Mouse (Mus musculus) midbrain, embryonic 13.5 days (tissue): ENCODE measurements at regions not wholly inside any gene's neighbourhood (a gene's known extent, or its start where the extent isn't known, plus 50 kb on each side); places are given as distances from the start of the nearest gene placed in this dataset.

Source experiments
- ATAC-seq: fragments of 200-750 bp; cut with Nextera tagmentation; 2 replicates; pipeline ENCODE4 v1.8.0; 2017; ENCODE audit warnings: mild to moderate bottlenecking, moderate TSS enrichment, moderate library complexity
- H3K27ac ChIP-seq: fragments of 300-500 bp; sonication (generic); 2 replicates; pipeline ENCODE4 v1.5.1; 2015; ENCODE audit warnings: inconsistent platforms, mild to moderate bottlenecking, moderate library complexity
- H3K27me3 ChIP-seq: fragments of 300-500 bp; sonication (generic); 2 replicates; pipeline ENCODE4 v1.6.1; 2015; ENCODE audit warnings: mild to moderate bottlenecking, inconsistent platforms
- H3K36me3 ChIP-seq: fragments of 300-500 bp; sonication (generic); 2 replicates; pipeline ENCODE4 v1.6.1; 2015; ENCODE audit warnings: mild to moderate bottlenecking, inconsistent platforms
- H3K4me1 ChIP-seq: fragments of 300-500 bp; sonication (generic); replicated peaks from 2 replicates; pipeline ENCODE4 v1.6.1; 2015; ENCODE audit warnings: inconsistent platforms
- H3K4me2 ChIP-seq: fragments of 300-500 bp; sonication (generic); replicated peaks from 2 replicates; pipeline ENCODE4 v1.6.1; 2015; ENCODE audit warnings: moderate library complexity, mild to moderate bottlenecking, inconsistent platforms
- H3K4me3 ChIP-seq: fragments of 300-500 bp; sonication (generic); replicated peaks from 2 replicates; pipeline ENCODE4 v1.5.1; 2015; ENCODE audit warnings: mild to moderate bottlenecking, inconsistent platforms
- H3K9ac ChIP-seq: fragments of 300-500 bp; sonication (generic); replicated peaks from 2 replicates; pipeline ENCODE4 v1.6.1; 2015; ENCODE audit warnings: mild to moderate bottlenecking, inconsistent platforms
- H3K9me3 ChIP-seq: fragments of 300-500 bp; sonication (generic); 2 replicates; pipeline ENCODE4 v1.6.1; 2016; ENCODE audit warnings: mild to moderate bottlenecking, inconsistent platforms
- WGBS: fragments of 180-500 bp; shearing (Covaris S2); methylation state at CpG from one replicate; pipeline ENCODE4 v1.1.7; 2015; 5-methylcytosine and 5-hydroxymethylcytosine counted together

DNA sequence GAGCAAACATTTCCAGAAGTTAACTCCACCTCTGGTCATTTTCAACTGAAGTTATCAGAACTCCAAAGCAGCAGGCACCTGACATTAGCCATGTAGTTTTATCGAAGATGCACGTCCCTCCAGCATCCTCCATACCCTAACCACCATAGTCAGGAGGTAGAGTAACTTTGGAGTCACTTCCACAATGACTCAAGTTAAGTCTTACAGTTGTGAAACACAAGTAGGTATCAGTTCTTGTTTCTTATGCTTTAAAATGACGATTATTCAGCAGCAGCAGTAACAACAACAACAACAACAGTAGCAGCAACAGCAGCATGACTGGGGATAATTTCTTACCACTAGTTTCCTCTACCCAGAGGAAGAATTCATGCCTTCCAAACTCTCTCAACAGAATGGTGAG is 51.3 kb upstream of the Tank start:
- H3K4me2 ChIP-seq: no peak overlapping the region
- no peak overlapping the region for H3K27ac ChIP-seq
- 94% methylated on average over 3 of the region's 3 CpGs for WGBS
- no peaks in the 10 kb centered on the region for H3K27me3 ChIP-seq
- no peak overlapping the region for H3K9ac ChIP-seq
- no peak for ATAC-seq
- no peaks in the 10 kb centered on the region for H3K4me1 ChIP-seq
- H3K36me3 ChIP-seq: no peaks in the 10 kb centered on the region
- H3K4me3 ChIP-seq: no peak overlapping the region
- H3K9me3 ChIP-seq: no peaks in the 10 kb centered on the region

DNA sequence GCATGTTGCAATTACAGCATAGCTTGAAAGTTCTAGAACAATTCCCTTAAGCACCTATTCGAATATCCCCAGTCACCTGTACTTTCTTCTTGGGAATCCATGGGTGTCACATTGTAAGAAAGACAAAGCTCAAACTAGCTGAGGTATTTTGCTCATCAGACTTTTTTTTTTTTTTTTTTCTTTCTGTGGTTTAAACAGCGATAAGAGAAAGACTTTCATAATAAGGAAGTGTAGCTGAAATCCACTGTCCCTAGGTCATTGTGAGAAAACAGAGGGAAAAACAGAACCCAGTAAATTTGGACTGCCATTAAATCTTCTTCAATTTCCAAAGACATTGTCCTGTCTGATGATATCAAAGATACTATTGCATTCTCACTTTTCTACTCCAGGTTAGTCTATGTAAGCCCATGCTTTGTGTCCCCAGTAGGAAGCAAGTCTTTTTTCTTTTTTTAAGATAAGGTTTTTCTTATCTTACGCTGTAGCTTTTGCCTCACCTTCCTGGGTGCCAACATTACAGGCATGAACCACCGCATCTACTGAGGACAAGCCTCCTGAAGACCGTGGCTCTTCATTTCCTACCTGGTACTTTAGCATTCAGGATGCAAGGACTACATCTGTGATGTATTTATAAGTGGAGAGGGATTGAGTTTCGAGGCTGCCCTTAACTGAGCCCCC is 54.2 kb upstream of the Tank start:
- Histone ChIP-seq H3K36me3 (no peaks in the 10 kb centered on the region), H3K4me3 (no peak overlapping the region), H3K4me2 (no peak overlapping the region), H3K9ac (no peak overlapping the region), H3K4me1 (no peaks in the 10 kb centered on the region), H3K9me3 (no peaks in the 10 kb centered on the region), H3K27me3 (no peaks in the 10 kb centered on the region), H3K27ac (no peak overlapping the region)
- no peak for ATAC-seq
- 89% methylated on average over 6 of the region's 6 CpGs for WGBS

DNA sequence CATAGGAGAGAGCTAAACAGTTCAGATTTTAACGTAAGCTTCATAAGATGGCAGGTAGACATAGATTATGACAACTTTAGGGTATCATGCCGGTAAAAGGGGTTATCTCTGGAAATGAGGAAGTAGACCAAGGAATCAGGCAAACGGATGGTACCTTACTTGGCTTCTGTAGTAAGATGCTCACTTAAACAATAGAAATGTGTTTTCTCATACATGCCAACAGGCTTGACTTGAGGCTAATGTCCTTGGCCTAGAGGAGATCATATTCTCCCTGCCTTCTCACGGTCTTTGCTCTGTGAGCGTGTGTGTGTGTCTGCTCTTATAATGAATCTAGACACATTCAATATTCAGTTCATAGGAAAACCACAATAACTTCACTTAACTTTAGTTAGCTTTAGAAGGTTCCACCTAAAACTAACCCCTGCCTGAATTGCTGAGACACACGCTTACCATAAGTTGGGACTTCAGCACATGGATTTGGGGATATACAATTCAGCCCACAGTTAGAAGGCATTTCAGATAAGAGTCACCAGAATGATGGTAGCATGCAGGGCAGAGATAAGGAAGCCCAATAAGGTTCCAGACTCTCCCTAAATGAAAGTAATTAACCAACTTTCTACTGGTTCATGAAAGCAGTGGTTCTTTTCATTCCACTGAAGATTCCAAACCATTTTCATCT is 63.8 kb upstream of the Tank start:
- H3K27me3 ChIP-seq: no peaks in the 10 kb centered on the region
- no peak for ATAC-seq
- no peak overlapping the region for H3K9ac ChIP-seq
- H3K4me1 ChIP-seq: peaks cover 6% of the 10 kb centered on the region
- H3K36me3 ChIP-seq: no peaks in the 10 kb centered on the region
- 93% methylated on average over 6 of the region's 6 CpGs for WGBS
- H3K4me2 ChIP-seq: no peak overlapping the region
- H3K27ac ChIP-seq: no peak overlapping the region
- no peaks in the 10 kb centered on the region for H3K9me3 ChIP-seq
- no peak overlapping the region for H3K4me3 ChIP-seq

DNA sequence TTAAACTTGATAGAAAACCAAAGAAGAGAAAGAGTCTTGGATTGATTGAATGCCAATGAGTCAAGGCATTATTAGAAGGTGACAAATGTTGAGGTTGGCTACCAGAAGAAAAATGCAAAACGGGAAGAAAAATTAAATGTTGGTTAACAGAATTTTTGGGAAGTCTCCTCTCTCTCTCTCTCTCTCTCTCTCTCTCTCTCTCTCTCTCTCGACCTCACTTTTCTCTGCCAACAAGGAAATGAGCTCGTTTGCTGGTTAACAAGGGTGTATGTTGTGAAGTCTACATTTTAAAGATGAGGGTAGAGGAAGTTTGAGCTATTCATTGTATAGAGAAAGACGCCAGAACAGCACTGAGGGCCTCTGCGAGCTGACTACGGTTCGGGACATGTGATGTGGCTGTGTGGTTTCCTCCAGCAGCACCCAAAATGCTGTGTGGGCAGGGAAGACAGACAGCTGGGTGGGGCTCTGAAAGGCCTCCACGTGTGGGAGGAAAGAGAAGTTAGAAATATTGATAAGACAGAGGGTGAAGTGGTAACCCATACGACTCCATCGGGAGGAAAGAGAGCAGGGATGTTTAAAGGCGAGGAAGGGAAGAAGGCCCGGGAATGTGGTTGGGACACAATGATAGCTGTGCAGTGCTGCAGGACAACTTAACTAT is 64.5 kb upstream of the Tank start:
- WGBS: 85% methylated on average over 12 of the region's 12 CpGs

DNA sequence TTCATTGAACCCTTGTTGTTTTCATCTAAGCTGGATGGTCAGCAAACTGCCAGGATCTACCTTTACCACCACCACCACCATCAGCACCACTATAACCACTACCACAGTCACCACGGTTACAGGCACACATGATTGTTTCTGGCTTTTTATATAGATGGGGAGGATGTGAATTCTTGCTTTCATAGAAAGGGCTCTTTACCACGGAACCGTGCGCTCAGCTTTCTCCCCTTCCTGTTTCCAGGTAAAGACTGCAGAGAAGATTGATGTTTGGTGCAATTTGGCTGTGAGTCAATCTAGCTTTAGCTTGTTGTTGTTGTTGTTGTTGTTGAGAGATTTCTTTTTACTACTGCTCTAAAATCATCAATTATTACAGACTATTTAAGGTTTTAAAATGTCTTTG is 74.8 kb upstream of the Tank start:
- no peaks in the 10 kb centered on the region for H3K9me3 ChIP-seq
- H3K9ac ChIP-seq: no peak overlapping the region
- H3K4me3 ChIP-seq: no peak overlapping the region
- 93% methylated on average over 4 of the region's 4 CpGs for WGBS
- no peaks in the 10 kb centered on the region for H3K4me1 ChIP-seq
- ATAC-seq: no peak
- H3K27me3 ChIP-seq: no peaks in the 10 kb centered on the region
- no peak overlapping the region for H3K4me2 ChIP-seq
- no peaks in the 10 kb centered on the region for H3K36me3 ChIP-seq
- H3K27ac ChIP-seq: no peak overlapping the region

More for the DNA sequence above, 64.5 kb upstream of the Tank start:
- Histone ChIP-seq H3K4me3 (no peak overlapping the region), H3K9ac (no peak overlapping the region), H3K4me1 (peaks cover 6% of the 10 kb centered on the region), H3K27me3 (no peaks in the 10 kb centered on the region), H3K4me2 (no peak overlapping the region), H3K27ac (no peak overlapping the region), H3K9me3 (no peaks in the 10 kb centered on the region), H3K36me3 (no peaks in the 10 kb centered on the region)
- no peak for ATAC-seq

DNA sequence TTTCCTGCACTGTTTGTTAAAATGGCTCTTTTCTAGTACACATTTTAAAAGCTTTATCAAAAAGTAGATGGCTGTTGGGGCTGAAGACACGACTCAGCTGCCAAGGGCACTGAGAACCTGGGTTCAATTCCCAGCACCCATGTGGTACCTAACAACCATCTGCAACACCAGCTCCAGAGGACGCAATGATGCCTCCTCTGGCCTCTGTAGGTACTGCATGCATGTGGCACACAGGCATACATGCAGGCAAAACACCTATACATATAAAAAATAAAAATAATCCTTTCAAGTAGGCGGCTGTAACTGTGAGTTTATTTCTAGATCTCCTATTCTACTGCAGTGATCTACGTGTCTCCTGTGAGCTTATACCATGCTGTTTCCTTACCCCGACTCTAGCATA is 76.5 kb upstream of the Tank start:
- no peaks in the 10 kb centered on the region for H3K9me3 ChIP-seq
- no peaks in the 10 kb centered on the region for H3K36me3 ChIP-seq
- no peak overlapping the region for H3K27ac ChIP-seq
- ATAC-seq: no peak
- H3K9ac ChIP-seq: no peak overlapping the region
- H3K4me1 ChIP-seq: no peaks in the 10 kb centered on the region
- WGBS: 89% methylated on average over 5 of the region's 5 CpGs
- H3K4me3 ChIP-seq: no peak overlapping the region
- H3K4me2 ChIP-seq: no peak overlapping the region
- no peaks in the 10 kb centered on the region for H3K27me3 ChIP-seq

DNA sequence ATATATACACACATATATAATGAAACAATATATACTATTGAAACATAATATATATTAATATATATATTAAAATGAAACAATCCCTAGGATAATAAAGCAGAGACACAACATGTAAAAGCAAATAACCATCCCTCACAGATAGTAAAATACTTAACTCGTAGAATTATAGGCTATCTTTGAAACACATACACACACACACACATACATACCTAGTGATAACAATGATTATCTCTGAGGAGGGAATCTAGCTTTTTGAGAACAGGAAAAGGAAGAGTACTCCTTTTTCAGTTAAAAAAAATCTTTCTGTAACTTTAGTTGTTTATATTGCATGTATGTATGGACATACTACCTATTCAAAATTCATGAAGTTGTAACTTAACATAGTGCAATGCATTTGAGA is 79.1 kb upstream of the Tank start:
- no peaks in the 10 kb centered on the region for H3K9me3 ChIP-seq
- 0 out of 2 replicates have a peak, but pooled peaks cover under 1% of the 10 kb centered on the region for H3K4me1 ChIP-seq
- H3K4me2 ChIP-seq: no peak overlapping the region
- H3K27me3 ChIP-seq: no peaks in the 10 kb centered on the region
- H3K36me3 ChIP-seq: no peaks in the 10 kb centered on the region
- H3K9ac ChIP-seq: no peak overlapping the region
- H3K4me3 ChIP-seq: no peak overlapping the region
- no peak overlapping the region for H3K27ac ChIP-seq
- no peak for ATAC-seq
- WGBS: 94% methylated on average over 1 of the region's 1 CpGs

DNA sequence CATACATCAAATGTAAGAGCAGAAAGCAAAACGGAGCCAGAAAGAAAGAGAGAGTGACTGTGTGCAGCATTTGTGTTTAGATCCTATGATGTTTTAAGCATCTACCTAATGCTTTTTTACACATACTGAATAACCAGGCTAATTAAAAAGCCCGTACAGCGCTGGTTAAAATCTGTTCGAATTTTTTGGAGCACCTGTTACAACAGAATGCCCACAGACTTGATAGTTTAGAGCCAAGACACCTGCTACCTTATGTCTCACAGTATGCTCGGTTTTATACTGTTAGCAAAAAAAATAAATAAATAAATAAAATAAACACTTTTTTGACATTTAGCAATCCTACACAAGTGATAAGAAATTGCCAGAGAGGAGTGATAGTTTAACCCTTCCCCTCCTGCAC is 80.5 kb upstream of the Tank start:
- H3K4me2 ChIP-seq: no peak overlapping the region
- no peaks in the 10 kb centered on the region for H3K9me3 ChIP-seq
- no peak overlapping the region for H3K4me3 ChIP-seq
- no peaks in the 10 kb centered on the region for H3K36me3 ChIP-seq
- WGBS: 67% methylated on average over 5 of the region's 5 CpGs
- no peaks in the 10 kb centered on the region for H3K27me3 ChIP-seq
- no peak for ATAC-seq
- no peak overlapping the region for H3K27ac ChIP-seq
- no peak overlapping the region for H3K9ac ChIP-seq
- 0 out of 2 replicates have a peak, but pooled peaks cover 3% of the 10 kb centered on the region for H3K4me1 ChIP-seq

DNA sequence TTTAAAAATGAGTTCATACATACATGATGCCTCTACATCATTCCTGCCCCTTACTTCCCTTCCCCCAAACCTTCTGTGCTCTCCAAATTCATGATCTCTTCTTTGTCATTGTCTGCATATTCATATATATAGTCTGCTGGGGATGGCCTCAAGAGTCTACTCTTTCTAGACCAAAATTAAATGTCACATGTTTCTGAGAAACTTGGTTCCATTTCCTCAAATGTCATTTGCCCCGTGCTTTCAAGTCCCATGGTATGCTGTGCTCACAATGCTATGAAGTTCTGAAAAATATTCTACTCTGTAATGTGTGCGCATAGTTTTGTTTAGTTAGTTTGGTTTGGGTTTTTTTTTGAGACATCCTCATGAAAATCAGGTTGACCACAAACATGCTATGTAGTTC is 81.4 kb upstream of the Tank start:
- no peaks in the 10 kb centered on the region for H3K27me3 ChIP-seq
- H3K4me1 ChIP-seq: 0 out of 2 replicates have a peak, but pooled peaks cover 3% of the 10 kb centered on the region
- WGBS: 94% methylated on average over 2 of the region's 2 CpGs
- H3K9ac ChIP-seq: no peak overlapping the region
- ATAC-seq: no peak
- no peaks in the 10 kb centered on the region for H3K9me3 ChIP-seq
- H3K36me3 ChIP-seq: no peaks in the 10 kb centered on the region
- H3K4me3 ChIP-seq: no peak overlapping the region
- H3K4me2 ChIP-seq: no peak overlapping the region
- H3K27ac ChIP-seq: no peak overlapping the region

DNA sequence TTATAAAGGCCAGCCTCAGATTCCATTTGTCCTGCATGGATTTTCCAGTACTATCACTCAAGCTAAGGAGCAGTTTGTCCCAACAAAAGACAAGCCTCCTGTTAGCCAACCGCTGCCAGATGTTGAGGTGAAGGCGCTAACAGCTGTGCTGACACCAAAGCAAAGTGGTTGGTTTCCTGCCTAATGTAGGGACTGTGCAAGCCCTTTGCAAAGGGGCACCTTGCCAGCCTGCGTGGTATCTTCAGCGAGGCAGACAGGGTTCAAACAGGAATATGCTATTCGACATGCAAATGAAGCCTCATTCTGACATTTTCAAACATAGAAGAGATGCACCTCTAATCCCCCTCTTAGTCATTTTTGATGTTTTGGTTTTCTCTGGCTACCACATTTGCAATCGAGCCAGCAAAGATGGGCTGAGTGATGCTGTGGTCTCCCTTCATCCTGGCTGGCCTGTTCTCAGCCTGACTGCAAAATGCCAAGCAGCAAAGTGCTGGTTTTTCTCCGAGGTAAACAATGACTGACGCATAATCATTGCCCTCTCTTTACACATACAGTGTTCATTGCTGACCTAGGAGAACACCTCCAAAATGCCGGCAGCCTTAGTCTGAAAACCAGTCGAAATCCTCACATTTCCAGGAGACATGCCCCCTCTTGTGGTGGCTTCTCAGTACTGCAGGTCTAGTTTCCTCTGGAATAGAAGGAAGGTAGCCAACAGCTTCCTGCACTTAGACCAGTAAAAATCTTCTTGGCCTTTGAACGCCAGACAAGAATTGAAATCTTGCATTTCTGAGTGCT is 84.3 kb upstream of the Tank start:
- no peak overlapping the region for H3K27ac ChIP-seq
- peak overlapping the region; percentile 42 for H3K4me2 ChIP-seq
- H3K9ac ChIP-seq: no peak overlapping the region
- H3K36me3 ChIP-seq: no peaks in the 10 kb centered on the region
- no peaks in the 10 kb centered on the region for H3K9me3 ChIP-seq
- ATAC-seq: peak; percentile 70
- 0 out of 2 replicates have a peak, but pooled peaks cover 3% of the 10 kb centered on the region for H3K4me1 ChIP-seq
- no peak overlapping the region for H3K4me3 ChIP-seq
- H3K27me3 ChIP-seq: no peaks in the 10 kb centered on the region
- 45% methylated on average over 11 of the region's 11 CpGs for WGBS

DNA sequence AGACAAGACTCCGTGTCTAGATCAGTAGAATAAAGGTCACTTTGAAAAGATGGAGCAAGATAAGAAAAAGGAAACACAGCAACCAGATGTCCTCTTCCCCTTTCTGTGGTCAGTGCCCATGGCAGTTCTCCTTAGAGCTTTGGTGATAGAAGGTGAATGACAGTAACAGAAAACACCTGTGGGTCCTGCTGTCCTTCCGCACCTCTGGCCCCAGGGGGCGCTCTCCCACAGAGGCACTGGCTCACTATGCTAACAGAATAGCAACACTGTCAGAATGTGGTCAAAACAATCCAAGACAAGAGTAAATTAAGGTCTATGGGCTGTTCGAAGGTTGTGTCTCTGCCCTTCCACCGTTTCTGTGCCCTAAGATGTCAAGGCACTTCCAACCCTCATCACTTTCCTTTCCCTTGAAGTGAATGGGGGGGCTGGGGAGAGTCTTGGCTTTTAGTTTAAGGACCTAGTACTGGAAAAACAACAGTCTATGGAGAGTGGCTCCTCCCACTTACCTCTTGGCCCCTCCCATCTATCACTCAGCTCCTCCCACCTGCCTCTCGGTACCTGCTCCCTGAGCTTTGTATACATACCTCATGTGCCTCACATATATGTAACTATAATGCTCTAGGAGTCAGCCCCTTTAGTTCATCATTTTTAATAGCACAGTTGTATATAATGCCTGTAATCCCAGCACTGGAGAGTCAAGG is 86.2 kb upstream of the Tank start:
- no peak for ATAC-seq
- 67% methylated on average over 6 of the region's 6 CpGs for WGBS
- Histone ChIP-seq H3K27me3 (no peaks in the 10 kb centered on the region), H3K36me3 (no peaks in the 10 kb centered on the region), H3K9ac (no peak overlapping the region), H3K9me3 (no peaks in the 10 kb centered on the region), H3K4me1 (0 out of 2 replicates have a peak, but pooled peaks cover 3% of the 10 kb centered on the region), H3K4me3 (no peak overlapping the region), H3K27ac (no peak overlapping the region), H3K4me2 (no peak overlapping the region)
